Mouse (Mus musculus): ENCODE data around the gene Sh2b3. TPM values are rescaled to one million over a fixed set of nuclear protein-coding genes. Genes with fewer than 3 reads are reported as not detected.

Gene Sh2b3
- total and polyA plus RNA-seq, 3 experiments, result 22.8 to 38.3 (median 35.4) TPM

- no peak overlapping the region for H3K9ac ChIP-seq (ENCODE audit: insufficient read depth, low read depth)
- in situ Hi-C loops (cut with MboI; ENCODE audit: low pct_ligation_motif_present, low pct_unique_long_range_greater_than_20kb, low sequenced_read_pairs), result no loop called here
- dilution Hi-C loops (cut with MboI; ENCODE audit: extremely low pct_ligation_motif_present, extremely low pct_unique_long_range_greater_than_20kb, low sequenced_read_pairs), result no loop called here
- no peaks in the 10 kb centered on the region for H3K79me2 ChIP-seq (replicated peaks; ENCODE audit: control insufficient read depth, extremely low read depth, insufficient read depth, poor library complexity, severe bottlenecking)
- peaks cover 18% of the 10 kb centered on the region for H3K9me3 ChIP-seq (replicated peaks; ENCODE audit: low read length)
- peaks cover 61% of the 10 kb centered on the region for H3K27me3 ChIP-seq (replicated peaks)
- H3K4me2 ChIP-seq (ENCODE audit: insufficient read depth, low read depth, poor library complexity, severe bottlenecking), result no peak overlapping the region
- no peak overlapping the region for H3K4me3 ChIP-seq (replicated peaks in 1 of 3; ENCODE audit: low read depth in 2 of 3, low read length in 2 of 3, poor library complexity in 1 of 3)
- no peak overlapping the region for H3K27ac ChIP-seq (ENCODE audit: insufficient read depth, low read depth)
- TF ChIP-seq ETS1 (conservative IDR thresholded peaks at IDR 0.05; ENCODE audit: low read depth, low read length) (no peak), GABPA (IDR thresholded peaks at IDR 0.05; ENCODE audit: insufficient replicate concordance, low read depth, low read length) (no peak), MXI1 (IDR thresholded peaks at IDR 0.05; ENCODE audit: low read depth, low read length) (no peak), E2F4 (IDR thresholded peaks at IDR 0.05; ENCODE audit: insufficient replicate concordance, low read depth, low read length) (no peak), JUN (IDR thresholded peaks at IDR 0.05; ENCODE audit: insufficient read depth, low read depth, low read length) (no peak), RAD21 (IDR thresholded peaks at IDR 0.05; ENCODE audit: low read depth, low read length) (no peak), RCOR1 (conservative IDR thresholded peaks at IDR 0.05; ENCODE audit: low read depth, low read length) (no peak), POLR2AphosphoS2 (IDR thresholded peaks at IDR 0.05; ENCODE audit: low read depth, low read length) (no peak), KAT2A (IDR thresholded peaks at IDR 0.05; ENCODE audit: insufficient replicate concordance, low read length) (no peak)
- no peaks in the 10 kb centered on the region for H3K36me3 ChIP-seq (replicated peaks in 1 of 2; ENCODE audit: control insufficient read depth in 1 of 2, insufficient read depth in 1 of 2, low read length in 1 of 2)
- peaks cover 13 to 23% of the 10 kb centered on the region in 2 experiments for H3K4me1 ChIP-seq (ENCODE audit: control insufficient read depth in 1 of 2, insufficient read depth in 2 of 2)
- DNase-seq (ENCODE audit: extremely low read depth), result no peak
These were observed 39.5 kb upstream of the Sh2b3 start for GRCm38 (mm10) chr5:121876901-121877300.

GRCm38 (mm10) chr5:121875041-121875440 is 37.6 kb upstream of the Sh2b3 start:
- no peak overlapping the region for H3K4me2 ChIP-seq (ENCODE audit: insufficient read depth, low read depth, poor library complexity, severe bottlenecking)
- dilution Hi-C loops (cut with MboI; ENCODE audit: extremely low pct_ligation_motif_present, extremely low pct_unique_long_range_greater_than_20kb, low sequenced_read_pairs) (no loop called here), in situ Hi-C loops (cut with MboI; ENCODE audit: low pct_ligation_motif_present, low pct_unique_long_range_greater_than_20kb, low sequenced_read_pairs) (no loop called here)

GRCm38 (mm10) chr5:121872158-121872557 is 34.7 kb upstream of the Sh2b3 start:
- Histone ChIP-seq H3K27ac (ENCODE audit: insufficient read depth, low read depth) (no peak overlapping the region), H3K9me3 (replicated peaks; ENCODE audit: low read length) (peaks cover 11% of the 10 kb centered on the region), H3K4me1 (ENCODE audit: control insufficient read depth in 1 of 2, insufficient read depth in 2 of 2) (peaks cover 0 to 5% of the 10 kb centered on the region in 2 experiments; a peak in 2 of 4 replicates), H3K4me3 (replicated peaks in 1 of 3; ENCODE audit: low read depth in 2 of 3, low read length in 2 of 3, poor library complexity in 1 of 3) (no peak overlapping the region), H3K36me3 (replicated peaks in 1 of 2; ENCODE audit: control insufficient read depth in 1 of 2, insufficient read depth in 1 of 2, low read length in 1 of 2) (no peaks in the 10 kb centered on the region), H3K27me3 (replicated peaks) (peaks cover 53% of the 10 kb centered on the region), H3K9ac (ENCODE audit: insufficient read depth, low read depth) (no peak overlapping the region), H3K4me2 (ENCODE audit: insufficient read depth, low read depth, poor library complexity, severe bottlenecking) (no peak overlapping the region), H3K79me2 (replicated peaks; ENCODE audit: control insufficient read depth, extremely low read depth, insufficient read depth, poor library complexity, severe bottlenecking) (no peaks in the 10 kb centered on the region)
- DNase-seq (ENCODE audit: extremely low read depth), result peak; percentile 51
- dilution Hi-C loops (cut with MboI; ENCODE audit: extremely low pct_ligation_motif_present, extremely low pct_unique_long_range_greater_than_20kb, low sequenced_read_pairs), result no loop called here
- in situ Hi-C loops (cut with MboI; ENCODE audit: low pct_ligation_motif_present, low pct_unique_long_range_greater_than_20kb, low sequenced_read_pairs), result loop anchor here (5.0 kb wide), 2 partner anchors 65 to 220 kb away; no protein-coding TSS in a partner anchor
- TF ChIP-seq MAX (IDR thresholded peaks at IDR 0.05; ENCODE audit: low read length), result no peak
- no peak for TF ChIP-seq BHLHE40 (IDR thresholded peaks at IDR 0.05; ENCODE audit: low read depth, low read length)
- TF ChIP-seq IRF4 (IDR thresholded peaks at IDR 0.05; ENCODE audit: low read depth, low read length), result no peak; the same call in 1 of the 2 replicates
- no peak for TF ChIP-seq GABPA (IDR thresholded peaks at IDR 0.05; ENCODE audit: insufficient replicate concordance, low read depth, low read length)
- no peak for TF ChIP-seq CHD1 (IDR thresholded peaks at IDR 0.05; ENCODE audit: low read depth, low read length)
- no peak for TF ChIP-seq ETS1 (conservative IDR thresholded peaks at IDR 0.05; ENCODE audit: low read depth, low read length)
- no peak for TF ChIP-seq ELF1 (IDR thresholded peaks at IDR 0.05; ENCODE audit: low read depth, low read length)
- TF ChIP-seq ZC3H11A (IDR thresholded peaks at IDR 0.05; ENCODE audit: low read depth, low read length), result peak; percentile 44
- no peak for TF ChIP-seq ZKSCAN1 (IDR thresholded peaks at IDR 0.05; ENCODE audit: borderline replicate concordance, low read depth, low read length)
- TF ChIP-seq NELFE (IDR thresholded peaks at IDR 0.05; ENCODE audit: low read depth, low read length), result no peak
- TF ChIP-seq POLR2AphosphoS2 (IDR thresholded peaks at IDR 0.05; ENCODE audit: low read depth, low read length), result no peak
- TF ChIP-seq RAD21 (IDR thresholded peaks at IDR 0.05; ENCODE audit: low read depth, low read length), result peak; percentile 89
- no peak for TF ChIP-seq MAFK (IDR thresholded peaks at IDR 0.05; ENCODE audit: insufficient replicate concordance, low read length)
- TF ChIP-seq SIN3A (IDR thresholded peaks at IDR 0.05; ENCODE audit: low read length), result no peak
- no peak for TF ChIP-seq JUN (IDR thresholded peaks at IDR 0.05; ENCODE audit: insufficient read depth, low read depth, low read length)
- peak; percentile 82 for TF ChIP-seq SMC3 (IDR thresholded peaks at IDR 0.05; ENCODE audit: low read depth, low read length)
- no peak for TF ChIP-seq USF2 (conservative IDR thresholded peaks at IDR 0.05; ENCODE audit: low read depth, low read length)

More at GRCm38 (mm10) chr5:121875041-121875440, 37.6 kb upstream of the Sh2b3 start:
- Histone ChIP-seq H3K9ac (ENCODE audit: insufficient read depth, low read depth) (no peak overlapping the region), H3K36me3 (replicated peaks in 1 of 2; ENCODE audit: control insufficient read depth in 1 of 2, insufficient read depth in 1 of 2, low read length in 1 of 2) (no peaks in the 10 kb centered on the region), H3K4me1 (ENCODE audit: control insufficient read depth in 1 of 2, insufficient read depth in 2 of 2) (peaks cover 13 to 27% of the 10 kb centered on the region in 2 experiments), H3K27me3 (replicated peaks) (peaks cover 46% of the 10 kb centered on the region), H3K79me2 (replicated peaks; ENCODE audit: control insufficient read depth, extremely low read depth, insufficient read depth, poor library complexity, severe bottlenecking) (no peaks in the 10 kb centered on the region), H3K9me3 (replicated peaks; ENCODE audit: low read length) (peaks cover 18% of the 10 kb centered on the region), H3K27ac (ENCODE audit: insufficient read depth, low read depth) (no peak overlapping the region), H3K4me3 (replicated peaks in 1 of 3; ENCODE audit: low read depth in 2 of 3, low read length in 2 of 3, poor library complexity in 1 of 3) (no peak overlapping the region)
- no peak for DNase-seq (ENCODE audit: extremely low read depth)
- TF ChIP-seq BHLHE40 (IDR thresholded peaks at IDR 0.05; ENCODE audit: low read depth, low read length) (no peak), CHD1 (IDR thresholded peaks at IDR 0.05; ENCODE audit: low read depth, low read length) (no peak), ETS1 (conservative IDR thresholded peaks at IDR 0.05; ENCODE audit: low read depth, low read length) (no peak), CHD2 (IDR thresholded peaks at IDR 0.05; ENCODE audit: low read length) (no peak), ELF1 (IDR thresholded peaks at IDR 0.05; ENCODE audit: low read depth, low read length) (no peak), E2F4 (IDR thresholded peaks at IDR 0.05; ENCODE audit: insufficient replicate concordance, low read depth, low read length) (no peak), HCFC1 (IDR thresholded peaks at IDR 0.05; ENCODE audit: low read depth, low read length) (no peak), NELFE (IDR thresholded peaks at IDR 0.05; ENCODE audit: low read depth, low read length) (no peak), MAZ (IDR thresholded peaks at IDR 0.05; ENCODE audit: low read depth, low read length) (no peak), POLR2AphosphoS2 (IDR thresholded peaks at IDR 0.05; ENCODE audit: low read depth, low read length) (no peak)
